Mouse (Mus musculus) stomach, postnatal 0 days (tissue): ENCODE results near the gene Samd4.

ENCODE experiments used
- CTCF ChIP-seq: IDR thresholded peaks from 2 replicates; pipeline ENCODE4 v1.5.1; 2016; ENCODE audit warnings: antibody characterized with exemption, low read depth, mild to moderate bottlenecking, moderate library complexity
- EP300 ChIP-seq: optimal IDR thresholded peaks from 2 replicates; pipeline ENCODE3; 2016; ENCODE audit warnings: antibody characterized with exemption

DNA sequence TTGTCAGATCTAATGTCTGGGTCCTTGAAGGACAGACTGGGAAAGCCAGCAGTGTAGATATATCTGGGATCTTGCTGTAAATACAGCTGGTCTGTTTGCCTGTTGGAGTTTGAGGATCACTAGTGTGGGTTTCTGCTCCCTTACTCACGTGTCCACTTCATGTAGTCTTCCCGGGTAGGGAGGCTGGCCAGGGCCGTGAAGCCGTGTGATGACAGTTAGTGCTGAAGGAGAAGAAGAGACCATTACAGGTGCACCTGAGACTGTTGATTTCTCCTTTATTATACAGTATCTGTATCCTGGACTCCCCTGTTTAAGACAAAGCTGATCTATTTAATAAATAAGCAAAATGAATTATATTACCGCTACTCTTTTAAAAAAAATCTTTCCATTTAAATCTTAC, 34.5 kb downstream of the Samd4 start:
- TF ChIP-seq EP300 (no peak), CTCF (no peak)
